Mouse (Mus musculus) Patski (cell line): Measurements from ENCODE around the gene Ppia. TPM values are rescaled to one million over a fixed set of nuclear protein-coding genes. Genes with fewer than 3 reads are reported as not detected.
"Not testable (repeated sequence)": the region's sequence is repeated elsewhere in the genome, so short reads cannot be mapped to it uniquely, and the experiment has no call there.

Source experiments
- ATAC-seq: fragments of 100-300 bp; one replicate; pipeline ENCODE4 v1.8.0; 2021
- CTCF ChIA-PET: fragments of 350-600 bp; sonication (Branson Sonifier 250); formaldehyde crosslinking; loops from one replicate; lab custom pipeline; 2022; ENCODE audit warnings: inconsistent platforms; lab: Charles Lee
- POLR2A ChIA-PET: fragments of 350-600 bp; sonication (Branson Sonifier 250); formaldehyde crosslinking; loops from one replicate; lab custom pipeline; 2022; ENCODE audit warnings: antibody characterized with exemption, inconsistent platforms; lab: Charles Lee
- DNase-seq: peaks from one replicate; pipeline ENCODE4 v3.0.0-alpha.2; 2011; ENCODE audit warnings: low read depth, low spot score
- H3K27me3 ChIP-seq: fragments of 371-371 bp; one replicate; pipeline ENCODE4 v1.5.1; 2021
- CTCF ChIP-seq: fragments of 100-300 bp; IDR thresholded peaks from one replicate; pipeline ENCODE4 v1.5.1; 2021
- in situ Hi-C: fragments of 300-500 bp; cut with MboI; formaldehyde crosslinking; loops from 3 replicates; pipeline ENCODE4 v1.11.1; 2018; ENCODE audit warnings: low pct_unique_long_range_greater_than_20kb, mixed read lengths
- polyA plus RNA-seq: library from polyadenylated mRNA; unstranded; gene quantifications from one replicate; pipeline ENCODE4 v1.2.3, GENCODE M21; 2021

Gene Ppia
- polyA plus RNA-seq, 1 experiment from 2014 or later: 3,491 TPM

GRCm38 (mm10) chr11:6411684-6412083 lies 3.6 kb upstream of the Ppia start:
- in situ Hi-C loops: no loop called here
- DNase-seq (no peak), ATAC-seq (no peak)
- ChIA-PET CTCF (interaction anchor here (1.0 to 3.7 kb wide), 11 partner anchors 10 to 107 kb away, joined by 3 to 32 read pairs (median 5); no protein-coding TSS in a partner anchor), POLR2A (interaction anchor here (0.6 to 2.0 kb wide), 5 partner anchors 10 to 186 kb away, joined by 3 to 8 read pairs (median 5); no protein-coding TSS in a partner anchor)
- peak; percentile 97 for TF ChIP-seq CTCF
- no peaks in the 10 kb centered on the region for H3K27me3 ChIP-seq

- no peak for DNase-seq
- CTCF ChIA-PET: no interaction called here
- H3K27me3 ChIP-seq: no peaks in the 10 kb centered on the region
- in situ Hi-C loops: no loop called here
- no peak for TF ChIP-seq CTCF
- ATAC-seq: no peak
- POLR2A ChIA-PET: no interaction called here
Observed at GRCm38 (mm10) chr11:6413264-6413663, 2.0 kb upstream of the Ppia start.

GRCm38 (mm10) chr11:6415551-6416404 lies 535 bp downstream of the Ppia start:
- ATAC-seq (peak; percentile 81), DNase-seq (peak; percentile 58)
- in situ Hi-C loops: no loop called here
- ChIA-PET CTCF (no interaction called here), POLR2A (interaction anchor here (1.4 kb wide), 2 partner anchors 9 to 14 kb away, joined by 4 read pairs; no protein-coding TSS in a partner anchor)
- no peak for TF ChIP-seq CTCF
- no peaks in the 10 kb centered on the region for H3K27me3 ChIP-seq

- CTCF ChIA-PET: interaction anchor here (2.7 to 5.4 kb wide), 2 partner anchors 16 to 20 kb away, joined by 14 to 28 read pairs; no protein-coding TSS in a partner anchor
- in situ Hi-C loops: no loop called here
- ATAC-seq (peak; percentile 58), DNase-seq (no peak)
- H3K27me3 ChIP-seq: no peaks in the 10 kb centered on the region
- no peak for TF ChIP-seq CTCF
- POLR2A ChIA-PET: no interaction called here
Observed at GRCm38 (mm10) chr11:6416405-6417034, 1.3 kb downstream of the Ppia start.

GRCm38 (mm10) chr11:6417069-6417468 lies 1.8 kb downstream of the Ppia start:
- ATAC-seq (no peak), DNase-seq (no peak)
- ChIA-PET POLR2A (interaction anchor here (0.9 kb wide), 1 partner anchor 26 kb away, joined by 4 read pairs; no protein-coding TSS in a partner anchor), CTCF (interaction anchor here (2.7 to 5.4 kb wide), 2 partner anchors 15 to 19 kb away, joined by 14 to 28 read pairs; no protein-coding TSS in a partner anchor)
- TF ChIP-seq CTCF: no peak
- in situ Hi-C loops: no loop called here
- H3K27me3 ChIP-seq: no peaks in the 10 kb centered on the region

GRCm38 (mm10) chr11:6417490-6417889 lies 2.2 kb downstream of the Ppia start:
- ChIA-PET POLR2A (interaction anchor here (0.6 to 0.9 kb wide), 3 partner anchors 26 to 84 kb away, joined by 4 read pairs; no protein-coding TSS in a partner anchor), CTCF (interaction anchor here (2.7 to 5.4 kb wide), 2 partner anchors 15 to 19 kb away, joined by 14 to 28 read pairs; no protein-coding TSS in a partner anchor)
- no peaks in the 10 kb centered on the region for H3K27me3 ChIP-seq
- DNase-seq (no peak), ATAC-seq (no peak)
- in situ Hi-C loops: no loop called here
- TF ChIP-seq CTCF: no peak

- H3K27me3 ChIP-seq: no peaks in the 10 kb centered on the region
- CTCF ChIA-PET: interaction anchor here (2.7 to 5.4 kb wide), 2 partner anchors 13 to 17 kb away, joined by 14 to 28 read pairs; no protein-coding TSS in a partner anchor
- POLR2A ChIA-PET: interaction anchor here (0.7 to 1.3 kb wide), 2 partner anchors 9 to 126 kb away, joined by 3 to 4 read pairs; no protein-coding TSS in a partner anchor
- ATAC-seq (no peak), DNase-seq (no peak)
- in situ Hi-C loops: no loop called here
- no peak for TF ChIP-seq CTCF
Observed at GRCm38 (mm10) chr11:6418751-6419150, 3.5 kb downstream of the Ppia start.

GRCm38 (mm10) chr11:6419156-6419555 lies 3.9 kb downstream of the Ppia start:
- ChIA-PET CTCF (interaction anchor here (2.7 to 5.4 kb wide), 2 partner anchors 13 to 17 kb away, joined by 14 to 28 read pairs; no protein-coding TSS in a partner anchor), POLR2A (interaction anchor here (1.3 kb wide), 1 partner anchor 8 kb away, joined by 3 read pairs; no protein-coding TSS in a partner anchor)
- H3K27me3 ChIP-seq, DNase-seq, ATAC-seq, in situ Hi-C loops: not testable (repeated sequence)

GRCm38 (mm10) chr11:6420283-6420703 lies 5.0 kb downstream of the Ppia start:
- ChIA-PET CTCF (interaction anchor here (0.8 to 5.4 kb wide), 3 partner anchors 12 to 23 kb away, joined by 3 to 28 read pairs (median 11); no protein-coding TSS in a partner anchor), POLR2A (interaction anchor here (1.3 kb wide), 2 partner anchors 14 to 108 kb away, joined by 3 to 4 read pairs; no protein-coding TSS in a partner anchor)
- ATAC-seq (no peak), DNase-seq (no peak)
- no peak for TF ChIP-seq CTCF
- H3K27me3 ChIP-seq: no peaks in the 10 kb centered on the region
- in situ Hi-C loops: no loop called here
